Mouse (Mus musculus) forebrain, embryonic 11.5 days (tissue): ENCODE measurements around the gene Mylip. TPM values are rescaled to one million over a fixed set of nuclear protein-coding genes. Genes with fewer than 3 reads are reported as not detected.

Experiments used
- ATAC-seq: fragments of 200-750 bp; cut with Nextera tagmentation; replicated peaks from 2 replicates; pipeline ENCODE4 v1.8.0; 2017; ENCODE audit warnings: moderate TSS enrichment; ENCODE audit not compliant: low FRiP score
- DNase-seq: peaks from one replicate; pipeline ENCODE4 v3.0.0-alpha.2; 2017; ENCODE audit warnings: low spot score
- H3K27ac ChIP-seq: fragments of 300-500 bp; sonication (generic); 2 replicates; pipeline ENCODE4 v1.5.1; 2014; ENCODE audit warnings: low read depth, low read length
- H3K27me3 ChIP-seq: fragments of 300-500 bp; sonication (generic); 2 replicates; pipeline ENCODE4 v1.6.1; 2014; ENCODE audit warnings: mild to moderate bottlenecking, low read length, mixed read lengths; ENCODE audit not compliant: control insufficient read depth, insufficient read depth
- H3K36me3 ChIP-seq: fragments of 300-500 bp; sonication (generic); 2 replicates; pipeline ENCODE4 v1.6.1; 2014; ENCODE audit warnings: mild to moderate bottlenecking, low read length, moderate library complexity, mixed read lengths; ENCODE audit not compliant: control insufficient read depth, insufficient read depth
- H3K4me1 ChIP-seq: fragments of 300-500 bp; sonication (generic); replicated peaks from 2 replicates; pipeline ENCODE4 v1.6.1; 2014; ENCODE audit warnings: low read length, mixed read lengths; ENCODE audit not compliant: control insufficient read depth, insufficient read depth
- H3K4me2 ChIP-seq: fragments of 300-500 bp; sonication (generic); 2 replicates; pipeline ENCODE4 v1.6.1; 2014; ENCODE audit warnings: low read depth, mild to moderate bottlenecking, low read length, moderate library complexity, mixed read lengths; ENCODE audit not compliant: severe bottlenecking
- H3K4me3 ChIP-seq: fragments of 300-500 bp; sonication (generic); 2 replicates; pipeline ENCODE4 v1.5.1; 2014; ENCODE audit warnings: low read depth, low read length
- H3K9ac ChIP-seq: fragments of 300-500 bp; sonication (generic); 2 replicates; pipeline ENCODE4 v1.6.1; 2014; ENCODE audit warnings: low read length
- H3K9me3 ChIP-seq: fragments of 300-500 bp; sonication (generic); 2 replicates; pipeline ENCODE4 v1.6.1; 2016; ENCODE audit warnings: low read length, mixed read lengths; ENCODE audit not compliant: control insufficient read depth
- WGBS: fragments of 180-500 bp; shearing (Covaris S2); extraction: QIAGEN DNeasy Blood & Tissue Kit; methylation state at CpG from one replicate; pipeline ENCODE4 v1.1.7; 2014; 5-methylcytosine and 5-hydroxymethylcytosine counted together
- polyA plus RNA-seq: library from polyadenylated mRNA; unstranded; fragments of >200 nt; fragmentation: Nextera tagmentation; extraction: Ambion mirVana; gene quantifications from 2 replicates; pipeline ENCODE4 v1.2.1, GENCODE M21; 2014

Mylip gene
- polyA plus RNA-seq, 1 experiment from 2014 or later = 4.9 TPM

DNA sequence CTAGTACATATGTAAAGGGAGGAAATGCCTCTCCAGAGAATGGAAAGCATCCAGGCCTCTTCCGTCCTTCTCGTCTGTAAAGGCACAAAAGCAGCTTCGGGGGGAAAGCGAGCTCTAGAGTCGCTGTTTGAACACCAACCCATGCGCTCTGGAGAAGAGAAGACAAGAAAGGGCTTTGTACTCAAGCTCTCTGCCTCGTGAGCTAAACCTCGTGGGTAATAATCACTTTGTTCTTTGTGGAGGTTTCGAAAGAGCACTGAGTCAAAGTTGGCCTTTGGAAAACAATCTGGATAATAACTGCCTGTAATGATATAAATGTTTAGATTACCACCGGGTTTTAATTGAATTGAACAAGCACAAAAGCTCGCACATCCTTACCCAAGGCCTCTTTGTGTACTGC, 39.7 kb downstream of the Mylip start:
- H3K36me3 ChIP-seq = no peaks in the 10 kb centered on the region
- H3K9ac ChIP-seq = no peak overlapping the region
- ATAC-seq = no peak
- H3K4me2 ChIP-seq = no peak overlapping the region
- H3K4me3 ChIP-seq = no peak overlapping the region
- no peaks in the 10 kb centered on the region for H3K4me1 ChIP-seq
- DNase-seq = peak; percentile 44
- H3K9me3 ChIP-seq = no peaks in the 10 kb centered on the region
- H3K27me3 ChIP-seq = no peaks in the 10 kb centered on the region
- no peak overlapping the region for H3K27ac ChIP-seq
- WGBS = 36% methylated on average over 11 of the region's 11 CpGs

DNA sequence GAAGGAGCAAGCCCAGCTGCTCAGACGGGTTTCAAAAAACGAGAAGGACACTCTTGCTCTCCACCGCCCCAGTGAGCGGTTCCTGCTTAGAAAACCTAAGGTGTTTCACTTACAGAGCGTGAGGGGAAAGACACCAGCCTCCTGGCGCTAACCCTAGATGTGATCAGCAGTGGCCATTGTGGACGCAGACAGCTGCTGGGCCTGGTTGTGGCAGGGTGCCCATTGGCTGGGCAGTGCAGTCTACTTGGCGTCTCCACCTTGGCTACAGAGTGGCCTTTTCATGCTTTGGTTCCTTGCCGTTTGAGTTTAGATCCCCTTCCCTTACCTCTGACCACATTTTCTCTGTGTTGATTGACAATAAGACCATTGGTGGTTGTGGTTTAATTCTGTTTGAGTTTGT, 47.6 kb downstream of the Mylip start:
- DNase-seq (no peak), ATAC-seq (no peak)
- Histone ChIP-seq H3K4me1 (no peaks in the 10 kb centered on the region), H3K27me3 (no peaks in the 10 kb centered on the region), H3K4me3 (no peak overlapping the region), H3K27ac (no peak overlapping the region), H3K9ac (no peak overlapping the region), H3K9me3 (no peaks in the 10 kb centered on the region), H3K4me2 (no peak overlapping the region), H3K36me3 (no peaks in the 10 kb centered on the region)
- 92% methylated on average over 9 of the region's 9 CpGs for WGBS

DNA sequence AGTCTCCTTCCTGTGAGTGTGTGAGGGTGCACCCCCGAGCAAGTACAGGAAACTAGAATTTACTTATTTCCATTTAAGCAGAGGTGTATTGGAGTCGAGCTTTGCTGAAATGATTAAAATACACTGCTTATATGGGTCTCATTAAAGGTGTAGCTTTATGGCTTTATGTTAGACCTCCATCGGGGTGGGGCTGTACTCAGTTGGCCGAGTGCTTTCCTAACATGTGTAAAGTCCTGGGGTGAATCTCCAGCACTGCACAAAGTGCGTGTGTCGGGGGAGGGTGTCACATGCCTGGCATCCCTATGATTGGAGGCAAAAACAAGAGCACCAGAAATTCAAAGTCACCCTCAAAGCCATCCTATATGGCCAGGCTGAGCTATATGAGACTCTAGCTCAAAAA, 49.3 kb downstream of the Mylip start:
- Histone ChIP-seq H3K4me2 (no peak overlapping the region), H3K4me1 (no peaks in the 10 kb centered on the region), H3K27me3 (no peaks in the 10 kb centered on the region), H3K36me3 (no peaks in the 10 kb centered on the region), H3K27ac (no peak overlapping the region), H3K4me3 (no peak overlapping the region), H3K9ac (no peak overlapping the region), H3K9me3 (no peaks in the 10 kb centered on the region)
- no peak for ATAC-seq
- WGBS = 91% methylated on average over 6 of the region's 6 CpGs
- no peak for DNase-seq

DNA sequence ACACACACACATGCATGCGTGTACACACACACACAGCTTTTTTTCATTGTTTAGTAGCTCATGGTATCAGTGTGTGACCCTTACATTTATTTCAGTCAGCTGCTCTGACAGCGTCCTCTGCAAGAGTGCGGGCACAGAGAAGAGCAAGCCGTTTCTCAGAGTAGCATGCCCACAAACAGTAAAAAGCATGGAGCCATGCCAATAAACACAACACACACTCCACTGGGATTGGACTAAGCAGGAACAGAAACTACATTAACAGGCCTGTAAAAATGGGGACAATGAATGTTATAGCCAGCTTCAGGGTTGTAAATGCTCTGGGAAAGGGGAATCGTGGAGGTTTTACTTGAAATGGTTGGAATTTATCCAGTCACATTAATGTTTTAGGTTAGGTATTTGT, 50.7 kb downstream of the Mylip start:
- no peak overlapping the region for H3K4me2 ChIP-seq
- no peaks in the 10 kb centered on the region for H3K36me3 ChIP-seq
- no peaks in the 10 kb centered on the region for H3K9me3 ChIP-seq
- 90% methylated on average over 5 of the region's 5 CpGs for WGBS
- H3K27ac ChIP-seq = no peak overlapping the region
- H3K4me1 ChIP-seq = no peaks in the 10 kb centered on the region
- no peak overlapping the region for H3K4me3 ChIP-seq
- no peak overlapping the region for H3K9ac ChIP-seq
- no peak for DNase-seq
- no peak for ATAC-seq
- H3K27me3 ChIP-seq = no peaks in the 10 kb centered on the region

DNA sequence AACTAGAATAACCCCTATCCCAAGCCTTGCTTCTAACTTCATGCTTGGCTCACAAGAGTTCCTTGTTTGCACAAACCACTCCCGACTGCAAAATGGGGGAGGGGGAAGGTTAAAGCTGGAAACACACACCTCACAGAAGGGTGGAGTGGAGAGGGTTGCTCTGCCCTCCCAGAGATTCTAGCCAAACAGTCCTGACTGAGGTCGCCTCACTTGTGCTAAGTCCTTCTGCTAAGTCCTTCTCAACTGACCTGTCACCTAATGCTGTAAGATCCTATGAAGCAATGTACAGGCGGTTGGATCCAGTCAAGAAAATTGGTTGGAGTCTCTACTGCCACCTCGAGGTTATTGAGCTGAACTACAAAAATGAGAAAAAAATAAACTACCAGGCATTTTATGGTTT, 52.9 kb downstream of the Mylip start:
- H3K9me3 ChIP-seq = no peaks in the 10 kb centered on the region
- WGBS = 27% methylated on average over 4 of the region's 4 CpGs
- no peak overlapping the region for H3K4me3 ChIP-seq
- ATAC-seq = no peak
- no peak overlapping the region for H3K4me2 ChIP-seq
- H3K27ac ChIP-seq = no peak overlapping the region
- H3K36me3 ChIP-seq = no peaks in the 10 kb centered on the region
- H3K4me1 ChIP-seq = no peaks in the 10 kb centered on the region
- no peak for DNase-seq
- no peaks in the 10 kb centered on the region for H3K27me3 ChIP-seq
- no peak overlapping the region for H3K9ac ChIP-seq

DNA sequence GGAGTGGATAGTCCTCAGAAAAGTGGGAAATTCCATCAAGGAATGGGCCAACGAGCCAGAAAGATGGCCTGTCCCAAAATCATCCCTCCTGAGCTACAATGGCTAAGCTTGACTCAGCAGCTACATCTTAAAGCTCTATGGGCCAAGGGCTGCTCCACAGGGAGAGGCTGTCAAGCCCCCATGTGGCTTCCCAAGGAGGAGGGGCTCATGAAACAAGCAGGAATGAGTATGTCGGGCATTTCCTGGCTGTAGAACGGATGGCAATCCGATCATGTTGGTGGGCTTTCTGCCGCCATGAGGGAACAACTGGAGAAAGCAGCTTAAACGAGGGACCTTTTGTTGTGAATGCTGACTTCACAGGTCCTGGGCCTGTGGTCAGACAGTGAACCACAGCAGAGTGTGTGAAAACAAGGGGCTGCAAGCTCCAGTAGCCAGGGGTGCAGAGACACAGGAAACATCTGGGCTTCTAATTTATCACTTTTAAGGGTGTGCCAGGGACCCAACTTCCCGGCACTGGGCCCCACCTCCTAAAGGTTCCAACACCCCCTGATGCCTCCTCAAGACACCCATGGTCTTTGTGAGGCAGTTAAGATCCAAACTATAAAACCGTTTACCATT, 53.5 kb downstream of the Mylip start:
- H3K4me2 ChIP-seq = no peak overlapping the region
- H3K9me3 ChIP-seq = no peaks in the 10 kb centered on the region
- H3K4me3 ChIP-seq = no peak overlapping the region
- ATAC-seq (no peak), DNase-seq (no peak)
- H3K27ac ChIP-seq = no peak overlapping the region
- no peaks in the 10 kb centered on the region for H3K36me3 ChIP-seq
- no peaks in the 10 kb centered on the region for H3K4me1 ChIP-seq
- WGBS = 69% methylated on average over 8 of the region's 8 CpGs
- no peak overlapping the region for H3K9ac ChIP-seq
- H3K27me3 ChIP-seq = no peaks in the 10 kb centered on the region

DNA sequence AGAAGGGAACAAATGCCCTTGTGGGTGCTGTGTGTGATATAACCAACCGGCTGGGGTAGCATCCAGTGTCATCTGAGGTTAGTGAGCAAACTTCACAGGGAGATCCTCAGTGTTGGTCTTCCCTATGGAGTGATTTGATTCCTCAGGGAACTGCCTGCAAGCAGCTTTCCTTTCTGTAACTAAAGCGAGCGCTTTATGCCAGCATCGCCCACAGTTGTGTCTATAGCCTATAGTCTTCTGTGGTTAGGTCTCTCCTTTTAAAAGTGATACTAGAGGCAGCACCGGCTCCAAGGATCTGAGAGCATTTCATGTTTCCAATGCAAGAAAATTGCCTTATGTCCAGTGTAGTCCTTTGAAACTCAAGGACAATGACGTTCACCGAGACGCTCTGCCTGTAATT, 54.7 kb downstream of the Mylip start:
- H3K9me3 ChIP-seq = no peaks in the 10 kb centered on the region
- no peak overlapping the region for H3K9ac ChIP-seq
- WGBS = 71% methylated on average over 8 of the region's 8 CpGs
- H3K27me3 ChIP-seq = no peaks in the 10 kb centered on the region
- H3K4me1 ChIP-seq = no peaks in the 10 kb centered on the region
- H3K4me3 ChIP-seq = no peak overlapping the region
- no peak for ATAC-seq
- no peak for DNase-seq
- H3K36me3 ChIP-seq = no peaks in the 10 kb centered on the region
- H3K27ac ChIP-seq = no peak overlapping the region
- no peak overlapping the region for H3K4me2 ChIP-seq

DNA sequence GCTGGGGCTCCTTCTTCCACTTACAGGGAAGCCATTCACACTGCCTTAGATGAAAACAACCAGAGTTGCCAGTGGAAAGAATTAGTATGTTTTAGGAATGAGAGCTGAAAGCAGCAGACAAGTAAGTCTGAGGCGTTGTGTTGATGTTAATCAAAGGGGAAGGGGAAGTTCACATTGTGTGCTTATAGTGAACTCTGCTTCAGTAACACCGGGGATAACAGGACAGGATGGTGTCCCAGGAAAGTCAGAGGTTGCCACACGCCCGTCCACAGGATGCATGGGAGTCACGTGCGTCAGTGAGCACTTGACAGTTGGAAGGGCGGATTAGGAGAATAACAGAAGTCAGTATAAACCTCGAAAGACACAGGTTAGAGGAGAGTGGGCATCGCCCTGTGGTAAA, 55.1 kb downstream of the Mylip start:
- 74% methylated on average over 9 of the region's 9 CpGs for WGBS
- no peaks in the 10 kb centered on the region for H3K36me3 ChIP-seq
- H3K27ac ChIP-seq = no peak overlapping the region
- DNase-seq = no peak
- ATAC-seq = no peak
- H3K4me2 ChIP-seq = no peak overlapping the region
- H3K4me1 ChIP-seq = no peaks in the 10 kb centered on the region
- H3K9me3 ChIP-seq = no peaks in the 10 kb centered on the region
- H3K9ac ChIP-seq = no peak overlapping the region
- no peaks in the 10 kb centered on the region for H3K27me3 ChIP-seq
- no peak overlapping the region for H3K4me3 ChIP-seq

DNA sequence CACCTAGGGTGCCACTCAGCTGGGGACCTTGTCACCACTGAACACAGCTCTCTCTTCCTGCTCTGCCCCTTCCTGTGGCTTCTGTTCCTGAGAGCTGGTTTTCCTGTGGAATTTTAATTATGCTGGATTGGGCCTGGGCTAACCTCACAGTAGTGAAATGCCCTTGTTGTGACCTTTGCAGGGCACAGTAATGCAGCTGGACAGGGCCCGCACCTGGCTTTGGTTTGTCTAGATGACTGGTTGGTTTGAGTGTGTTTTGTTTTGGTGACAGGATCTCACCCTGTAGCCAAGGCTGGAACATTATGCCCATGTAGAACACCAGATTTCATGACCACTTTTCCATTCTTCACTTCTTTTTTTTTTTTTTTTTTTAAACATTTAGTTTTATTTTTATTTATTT, 57.1 kb downstream of the Mylip start:
- H3K36me3 ChIP-seq = no peaks in the 10 kb centered on the region
- WGBS = 73% methylated on average over 1 of the region's 1 CpGs
- H3K9ac ChIP-seq = no peak overlapping the region
- no peaks in the 10 kb centered on the region for H3K9me3 ChIP-seq
- no peak overlapping the region for H3K4me2 ChIP-seq
- no peak overlapping the region for H3K27ac ChIP-seq
- H3K27me3 ChIP-seq = no peaks in the 10 kb centered on the region
- no peak for DNase-seq
- no peak overlapping the region for H3K4me3 ChIP-seq
- ATAC-seq = no peak
- no peaks in the 10 kb centered on the region for H3K4me1 ChIP-seq
